Mouse (Mus musculus): Measurements from ENCODE around the gene Gcsam. TPM values are rescaled to one million over a fixed set of nuclear protein-coding genes. Genes with fewer than 3 reads are reported as not detected.

The Gcsam gene
- not detected in 2 replicates for polyA plus RNA-seq (2014; fragmentation: Nextera tagmentation; extraction: Ambion mirVana)

DNA sequence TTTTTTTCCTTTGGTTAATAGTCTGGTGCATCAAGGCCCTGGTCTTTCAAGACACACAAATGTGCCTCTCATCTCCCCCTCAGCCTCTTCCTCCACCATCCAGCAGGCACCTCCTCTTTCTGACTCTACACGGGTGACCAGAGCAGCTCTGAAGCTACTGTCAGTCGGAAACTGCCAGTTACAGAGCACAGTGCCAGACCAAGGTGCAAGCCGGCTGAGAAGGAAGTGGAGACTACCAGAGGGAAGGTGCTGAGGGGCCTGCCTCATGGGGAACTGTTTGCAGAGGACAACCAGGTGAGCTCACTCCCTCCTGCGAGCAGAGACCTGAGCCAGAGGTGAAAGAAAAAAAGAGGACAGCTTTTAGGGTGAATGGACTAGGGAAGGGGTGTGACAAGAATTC is at the start of gene Gcsam:
Gene Gcsam (plus strand): TSS at position 114 of the 400 bp plus-strand sequence.
- Histone ChIP-seq H3K4me1 (ENCODE audit: control insufficient read depth, insufficient read depth, low read length) (no peaks in the 10 kb centered on the region), H3K9ac (replicated peaks; ENCODE audit: low read depth, low read length) (no peak within 1 kb of the TSS), H3K27me3 (ENCODE audit: control insufficient read depth, insufficient read depth, low read length) (no peaks in the 10 kb centered on the region), H3K4me3 (ENCODE audit: low read depth, low read length) (no peak within 1 kb of the TSS), H3K36me3 (ENCODE audit: control insufficient read depth, insufficient read depth, low read length) (no peaks in the 10 kb centered on the region), H3K4me2 (ENCODE audit: low read depth, low read length) (no peak within 1 kb of the TSS), H3K27ac (ENCODE audit: low read depth, low read length) (no peak within 1 kb of the TSS), H3K9me3 (ENCODE audit: control insufficient read depth, low read length) (no peaks in the 10 kb centered on the region)
- ATAC-seq (ENCODE audit: low read depth) = no peak
- 86% methylated on average over 4 of the region's 4 CpGs for WGBS

DNA sequence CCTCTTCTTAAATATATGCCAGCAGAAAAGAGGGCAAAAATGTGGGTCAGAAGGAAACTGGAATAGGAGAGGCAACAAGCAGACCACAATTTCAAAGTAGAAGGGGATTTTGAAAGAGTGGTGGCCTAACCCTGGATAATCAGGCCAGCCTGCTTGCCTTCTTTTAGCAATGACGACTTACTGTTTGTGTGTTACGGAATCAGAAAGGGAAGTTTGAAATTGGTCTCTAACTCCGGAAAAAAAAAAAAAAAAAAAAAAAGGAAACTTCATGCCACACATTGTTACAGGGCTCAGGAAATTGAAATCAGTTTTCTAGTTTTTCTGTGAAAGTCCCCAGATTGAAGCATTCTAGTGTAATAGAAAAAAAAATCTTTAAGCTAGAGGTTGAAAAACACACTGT is 48.4 kb upstream of the Gcsam start:
- Histone ChIP-seq H3K36me3 (ENCODE audit: control insufficient read depth, insufficient read depth, low read length) (no peaks in the 10 kb centered on the region), H3K4me3 (ENCODE audit: low read depth, low read length) (no peak overlapping the region), H3K9ac (replicated peaks; ENCODE audit: low read depth, low read length) (no peak overlapping the region), H3K27me3 (ENCODE audit: control insufficient read depth, insufficient read depth, low read length) (no peaks in the 10 kb centered on the region), H3K4me1 (ENCODE audit: control insufficient read depth, insufficient read depth, low read length) (no peaks in the 10 kb centered on the region), H3K27ac (ENCODE audit: low read depth, low read length) (no peak overlapping the region), H3K9me3 (ENCODE audit: control insufficient read depth, low read length) (no peaks in the 10 kb centered on the region), H3K4me2 (ENCODE audit: low read depth, low read length) (no peak overlapping the region)
- no peak for ATAC-seq (ENCODE audit: low read depth)
- WGBS = 79% methylated on average over 3 of the region's 3 CpGs

DNA sequence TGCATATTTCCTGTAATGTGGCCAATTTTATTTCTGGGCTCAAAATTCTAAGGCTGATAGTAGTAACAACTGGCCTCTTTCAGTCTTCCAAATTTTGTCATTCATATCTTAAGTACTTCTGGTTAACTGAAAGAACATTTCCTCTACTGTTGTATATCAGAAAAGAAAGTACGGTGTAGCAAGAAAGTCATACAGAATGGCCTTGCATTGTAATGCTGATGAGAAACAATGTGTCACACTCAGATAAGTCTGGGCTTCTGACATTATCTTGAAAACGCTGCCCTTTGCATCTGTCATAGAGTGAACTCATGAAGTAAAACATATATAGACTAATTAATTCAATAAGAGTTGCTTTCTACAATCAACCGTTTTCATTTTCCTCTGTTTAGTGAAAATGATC is 37.9 kb upstream of the Gcsam start:
- Histone ChIP-seq H3K27me3 (ENCODE audit: control insufficient read depth, insufficient read depth, low read length) (no peaks in the 10 kb centered on the region), H3K4me1 (ENCODE audit: control insufficient read depth, insufficient read depth, low read length) (no peaks in the 10 kb centered on the region), H3K36me3 (ENCODE audit: control insufficient read depth, insufficient read depth, low read length) (no peaks in the 10 kb centered on the region), H3K9ac (replicated peaks; ENCODE audit: low read depth, low read length) (no peak overlapping the region), H3K27ac (ENCODE audit: low read depth, low read length) (no peak overlapping the region), H3K4me3 (ENCODE audit: low read depth, low read length) (no peak overlapping the region), H3K9me3 (ENCODE audit: control insufficient read depth, low read length) (no peaks in the 10 kb centered on the region), H3K4me2 (ENCODE audit: low read depth, low read length) (no peak overlapping the region)
- no peak for ATAC-seq (ENCODE audit: low read depth)
- 93% methylated on average over 3 of the region's 3 CpGs for WGBS

DNA sequence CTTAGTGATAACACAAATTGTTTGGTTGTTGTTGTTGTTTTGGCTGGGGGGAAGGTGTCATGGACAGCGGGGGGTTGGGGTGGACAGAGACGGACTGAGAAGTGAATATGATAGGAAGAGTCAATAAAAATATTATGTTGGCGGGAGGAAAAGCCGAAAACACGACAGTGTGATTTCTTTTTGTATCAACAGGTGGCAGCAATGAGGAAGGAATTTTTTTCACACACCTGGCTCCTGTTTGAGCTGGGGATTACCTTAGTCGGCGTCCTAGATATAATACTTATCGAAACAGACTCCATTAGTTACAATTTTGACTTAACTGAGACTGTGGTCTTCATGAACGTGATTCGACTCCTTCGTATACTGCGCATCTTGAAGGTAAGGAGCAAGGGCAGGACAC is 30.3 kb upstream of the Gcsam start:
- ATAC-seq (ENCODE audit: low read depth) = no peak
- 67% methylated on average over 12 of the region's 12 CpGs for WGBS

DNA sequence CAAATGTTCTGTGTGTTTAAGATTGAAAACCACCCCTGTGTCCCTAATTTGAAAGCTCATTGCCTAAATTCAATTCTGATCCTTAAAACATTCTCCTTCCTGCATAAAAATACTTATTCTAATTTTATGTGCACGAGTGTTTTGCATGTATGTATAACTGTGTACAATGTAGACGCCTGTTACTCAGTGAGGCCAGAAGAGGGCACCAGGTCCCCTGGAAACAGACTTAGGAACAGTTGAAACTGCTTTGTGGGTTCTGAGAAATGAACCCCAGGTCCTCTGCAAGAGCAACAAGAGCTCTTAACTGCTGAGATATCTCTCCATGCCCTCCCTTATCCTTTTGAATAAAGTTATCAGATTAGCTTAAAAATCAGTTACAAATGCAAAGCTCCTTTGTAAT is 27.7 kb upstream of the Gcsam start:
- Histone ChIP-seq H3K36me3 (ENCODE audit: control insufficient read depth, insufficient read depth, low read length) (no peaks in the 10 kb centered on the region), H3K9me3 (ENCODE audit: control insufficient read depth, low read length) (no peaks in the 10 kb centered on the region)
- WGBS = 37% methylated on average over 2 of the region's 2 CpGs

More for the DNA sequence above, 30.3 kb upstream of the Gcsam start:
- Histone ChIP-seq H3K4me1 (ENCODE audit: control insufficient read depth, insufficient read depth, low read length) (no peaks in the 10 kb centered on the region), H3K9me3 (ENCODE audit: control insufficient read depth, low read length) (no peaks in the 10 kb centered on the region), H3K27ac (ENCODE audit: low read depth, low read length) (no peak overlapping the region), H3K9ac (replicated peaks; ENCODE audit: low read depth, low read length) (no peak overlapping the region), H3K36me3 (ENCODE audit: control insufficient read depth, insufficient read depth, low read length) (no peaks in the 10 kb centered on the region), H3K4me3 (ENCODE audit: low read depth, low read length) (no peak overlapping the region), H3K27me3 (ENCODE audit: control insufficient read depth, insufficient read depth, low read length) (no peaks in the 10 kb centered on the region), H3K4me2 (ENCODE audit: low read depth, low read length) (no peak overlapping the region)

DNA sequence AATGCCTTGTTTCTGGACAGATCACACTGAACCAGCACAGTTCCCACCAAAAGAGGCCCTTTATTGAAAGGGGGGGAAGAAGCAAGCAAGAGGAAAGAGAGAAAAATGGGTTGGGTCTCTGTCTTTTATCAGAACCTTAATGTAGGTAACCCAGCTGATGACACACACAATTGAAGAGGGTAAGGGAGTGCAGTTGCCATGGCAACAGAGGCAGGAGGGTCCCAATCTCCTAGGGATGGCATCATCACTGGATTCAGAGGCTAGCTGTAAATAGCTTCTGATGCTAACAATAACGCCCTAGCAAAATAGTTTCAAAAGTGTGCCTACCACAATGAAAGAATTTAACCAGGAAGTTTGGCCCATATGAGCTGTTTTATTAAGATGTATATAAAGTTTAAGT is 16.5 kb upstream of the Gcsam start:
- Histone ChIP-seq H3K27me3 (ENCODE audit: control insufficient read depth, insufficient read depth, low read length) (no peaks in the 10 kb centered on the region), H3K4me3 (ENCODE audit: low read depth, low read length) (no peak overlapping the region), H3K9ac (replicated peaks; ENCODE audit: low read depth, low read length) (no peak overlapping the region), H3K4me2 (ENCODE audit: low read depth, low read length) (no peak overlapping the region), H3K36me3 (ENCODE audit: control insufficient read depth, insufficient read depth, low read length) (no peaks in the 10 kb centered on the region), H3K4me1 (ENCODE audit: control insufficient read depth, insufficient read depth, low read length) (no peaks in the 10 kb centered on the region), H3K27ac (ENCODE audit: low read depth, low read length) (no peak overlapping the region), H3K9me3 (ENCODE audit: control insufficient read depth, low read length) (no peaks in the 10 kb centered on the region)
- no peak for ATAC-seq (ENCODE audit: low read depth)
- WGBS = 51% methylated on average over 1 of the region's 1 CpGs

More for the DNA sequence above, 27.7 kb upstream of the Gcsam start:
- no peak overlapping the region for H3K9ac ChIP-seq (replicated peaks; ENCODE audit: low read depth, low read length)
- no peaks in the 10 kb centered on the region for H3K4me1 ChIP-seq (ENCODE audit: control insufficient read depth, insufficient read depth, low read length)
- no peaks in the 10 kb centered on the region for H3K27me3 ChIP-seq (ENCODE audit: control insufficient read depth, insufficient read depth, low read length)
- no peak overlapping the region for H3K4me2 ChIP-seq (ENCODE audit: low read depth, low read length)
- no peak overlapping the region for H3K27ac ChIP-seq (ENCODE audit: low read depth, low read length)
- no peak overlapping the region for H3K4me3 ChIP-seq (ENCODE audit: low read depth, low read length)
- ATAC-seq (ENCODE audit: low read depth) = no peak

DNA sequence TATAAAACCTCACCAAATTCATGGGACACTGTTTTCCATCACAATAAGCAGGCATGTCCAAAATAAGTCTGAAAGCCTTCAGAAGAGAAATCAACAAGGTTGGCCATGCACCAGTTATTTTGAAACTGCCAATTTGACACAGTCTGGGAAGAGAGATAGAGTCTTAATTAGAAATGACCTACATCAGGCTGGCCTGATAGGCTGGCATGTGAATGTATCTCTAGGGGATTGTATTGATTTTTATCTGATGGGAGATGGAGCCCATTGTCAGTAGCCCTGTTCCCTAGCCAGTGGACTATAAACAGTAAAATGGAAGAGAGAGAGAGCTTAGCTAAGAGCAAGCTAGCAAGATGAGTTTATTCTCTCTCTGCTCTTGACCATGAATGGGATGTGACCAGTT is 14.7 kb upstream of the Gcsam start:
- Histone ChIP-seq H3K4me1 (ENCODE audit: control insufficient read depth, insufficient read depth, low read length) (no peaks in the 10 kb centered on the region), H3K9ac (replicated peaks; ENCODE audit: low read depth, low read length) (no peak overlapping the region), H3K4me3 (ENCODE audit: low read depth, low read length) (no peak overlapping the region), H3K27ac (ENCODE audit: low read depth, low read length) (no peak overlapping the region), H3K27me3 (ENCODE audit: control insufficient read depth, insufficient read depth, low read length) (no peaks in the 10 kb centered on the region), H3K4me2 (ENCODE audit: low read depth, low read length) (no peak overlapping the region), H3K9me3 (ENCODE audit: control insufficient read depth, low read length) (no peaks in the 10 kb centered on the region), H3K36me3 (ENCODE audit: control insufficient read depth, insufficient read depth, low read length) (no peaks in the 10 kb centered on the region)
- ATAC-seq (ENCODE audit: low read depth) = no peak

DNA sequence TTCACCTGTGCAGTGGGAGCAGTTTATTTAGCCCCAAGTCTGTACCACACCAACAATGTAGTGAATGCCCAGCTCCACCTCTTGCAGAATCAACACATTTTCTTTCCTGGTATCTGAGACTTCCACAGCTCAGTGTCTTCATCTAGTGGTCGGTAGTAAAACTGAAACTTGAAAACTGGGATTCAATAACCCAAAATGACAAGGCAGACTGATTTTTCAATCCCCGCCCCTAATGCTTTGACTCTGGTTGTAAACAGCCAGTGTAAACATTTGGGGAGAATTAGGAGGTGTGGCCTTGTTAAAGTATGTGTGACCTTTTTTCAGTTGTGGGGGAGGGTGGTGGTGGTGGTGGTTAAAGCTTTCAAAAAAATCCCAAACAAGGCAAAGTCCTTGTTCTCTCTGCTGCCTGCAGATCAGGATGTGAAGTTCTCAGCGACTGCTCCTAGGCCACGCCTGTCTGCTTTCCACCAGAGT is 1.7 kb upstream of the Gcsam start:
- ATAC-seq (ENCODE audit: low read depth) = peak; percentile 38; the same call in 1 of the 2 replicates
- Histone ChIP-seq H3K4me1 (ENCODE audit: control insufficient read depth, insufficient read depth, low read length) (no peaks in the 10 kb centered on the region), H3K27me3 (ENCODE audit: control insufficient read depth, insufficient read depth, low read length) (no peaks in the 10 kb centered on the region), H3K9ac (replicated peaks; ENCODE audit: low read depth, low read length) (no peak overlapping the region), H3K36me3 (ENCODE audit: control insufficient read depth, insufficient read depth, low read length) (no peaks in the 10 kb centered on the region), H3K4me3 (ENCODE audit: low read depth, low read length) (no peak overlapping the region), H3K27ac (ENCODE audit: low read depth, low read length) (no peak overlapping the region), H3K4me2 (ENCODE audit: low read depth, low read length) (no peak overlapping the region), H3K9me3 (ENCODE audit: control insufficient read depth, low read length) (no peaks in the 10 kb centered on the region)
- whole genome bisulfite sequencing = 47% methylated on average over 4 of the region's 4 CpGs

DNA sequence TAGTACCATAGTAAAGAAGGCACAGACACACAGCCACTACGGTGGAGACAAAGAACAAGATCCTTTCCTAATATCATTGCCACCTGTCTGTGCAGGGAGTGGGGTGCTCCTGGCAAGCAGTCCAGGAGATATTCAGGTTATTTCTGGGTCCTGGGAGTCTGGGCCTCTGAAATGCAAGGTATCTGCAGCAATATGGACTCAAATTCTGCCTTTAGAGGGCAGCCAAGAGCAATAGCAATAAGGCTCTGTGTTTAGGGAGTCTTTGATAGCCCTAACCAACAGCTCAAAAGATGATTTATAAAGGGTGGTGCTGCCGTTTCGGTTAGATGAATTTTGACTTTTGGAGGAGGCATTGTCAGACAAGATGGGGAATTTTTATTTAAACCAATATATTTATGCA is 880 bp upstream of the Gcsam start:
- Histone ChIP-seq H3K9me3 (ENCODE audit: control insufficient read depth, low read length) (no peaks in the 10 kb centered on the region), H3K4me1 (ENCODE audit: control insufficient read depth, insufficient read depth, low read length) (no peaks in the 10 kb centered on the region), H3K9ac (replicated peaks; ENCODE audit: low read depth, low read length) (no peak overlapping the region), H3K36me3 (ENCODE audit: control insufficient read depth, insufficient read depth, low read length) (no peaks in the 10 kb centered on the region), H3K4me3 (ENCODE audit: low read depth, low read length) (no peak overlapping the region), H3K27ac (ENCODE audit: low read depth, low read length) (no peak overlapping the region), H3K27me3 (ENCODE audit: control insufficient read depth, insufficient read depth, low read length) (no peaks in the 10 kb centered on the region), H3K4me2 (ENCODE audit: low read depth, low read length) (no peak overlapping the region)
- no peak for ATAC-seq (ENCODE audit: low read depth)
- 76% methylated on average over 3 of the region's 3 CpGs for WGBS

DNA sequence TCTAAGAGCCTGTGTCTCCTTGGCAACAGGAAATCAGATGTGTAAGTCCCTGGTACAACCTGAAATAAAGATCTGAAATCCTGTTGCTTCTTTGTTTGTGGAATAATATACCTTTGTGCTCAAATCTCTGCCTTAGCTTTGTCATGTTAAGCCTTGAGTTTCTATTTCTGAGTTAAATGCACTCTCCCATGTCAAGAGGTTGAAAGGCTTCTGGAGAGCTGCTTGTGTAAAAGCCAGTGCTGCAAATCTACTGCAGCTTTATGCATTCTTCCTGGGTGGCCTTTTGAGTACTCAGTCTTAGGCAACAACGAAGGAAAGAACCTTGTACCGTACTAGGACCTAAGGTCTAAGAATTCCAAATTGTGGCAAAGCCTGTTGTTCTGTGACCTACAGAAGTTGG is 3.1 kb downstream of the Gcsam start:
- H3K9me3 ChIP-seq (ENCODE audit: control insufficient read depth, low read length) = no peaks in the 10 kb centered on the region
- H3K4me2 ChIP-seq (ENCODE audit: low read depth, low read length) = no peak overlapping the region
- H3K9ac ChIP-seq (replicated peaks; ENCODE audit: low read depth, low read length) = no peak overlapping the region
- ATAC-seq (ENCODE audit: low read depth) = no peak
- no peaks in the 10 kb centered on the region for H3K36me3 ChIP-seq (ENCODE audit: control insufficient read depth, insufficient read depth, low read length)
- no peak overlapping the region for H3K27ac ChIP-seq (ENCODE audit: low read depth, low read length)
- no peaks in the 10 kb centered on the region for H3K4me1 ChIP-seq (ENCODE audit: control insufficient read depth, insufficient read depth, low read length)
- 65% methylated on average over 2 of the region's 2 CpGs for WGBS
- H3K27me3 ChIP-seq (ENCODE audit: control insufficient read depth, insufficient read depth, low read length) = no peaks in the 10 kb centered on the region
- no peak overlapping the region for H3K4me3 ChIP-seq (ENCODE audit: low read depth, low read length)

Data from neural tube, embryonic 14.5 days (tissue).